Mouse (Mus musculus) midbrain, embryonic 10.5 days (tissue): ENCODE measurements around the gene Pik3cd. TPM values are rescaled to one million over a fixed set of nuclear protein-coding genes. Genes with fewer than 3 reads are reported as not detected.
A peak's percentile ranks its signal among the peaks of the same experiment; 100 is the strongest.
"Not testable (repeated sequence)": the region's sequence is repeated elsewhere in the genome, so short reads cannot be mapped to it uniquely, and the experiment has no call there.

Source experiments
- DNase-seq: peaks from one replicate; pipeline ENCODE4 v3.0.0-alpha.2; 2017; ENCODE audit warnings: low spot score
- H3K27ac ChIP-seq: fragments of 300-500 bp; sonication (generic); replicated peaks from 2 replicates; pipeline ENCODE4 v1.5.1; 2016; ENCODE audit warnings: mild to moderate bottlenecking
- H3K27me3 ChIP-seq: fragments of 300-500 bp; sonication (generic); 2 replicates; pipeline ENCODE4 v1.6.1; 2016; ENCODE audit warnings: low read depth, mild to moderate bottlenecking; ENCODE audit not compliant: poor library complexity, severe bottlenecking
- H3K36me3 ChIP-seq: fragments of 300-500 bp; sonication (generic); 2 replicates; pipeline ENCODE4 v1.6.1; 2016; ENCODE audit warnings: mild to moderate bottlenecking, moderate library complexity
- H3K4me1 ChIP-seq: fragments of 300-500 bp; sonication (generic); 2 replicates; pipeline ENCODE4 v1.6.1; 2016
- H3K4me3 ChIP-seq: fragments of 300-500 bp; sonication (generic); 2 replicates; pipeline ENCODE4 v1.5.1; 2016; ENCODE audit warnings: mild to moderate bottlenecking, moderate library complexity
- H3K9me3 ChIP-seq: fragments of 300-500 bp; sonication (generic); replicated peaks from 2 replicates; pipeline ENCODE4 v1.6.1; 2016; ENCODE audit warnings: mild to moderate bottlenecking
- WGBS: fragments of 180-500 bp; shearing (Covaris S2); methylation state at CpG from one replicate; pipeline ENCODE4 v1.1.7; 2016; 5-methylcytosine and 5-hydroxymethylcytosine counted together
- polyA plus RNA-seq: library from polyadenylated mRNA; unstranded; fragments of >200 nt; fragmentation: Nextera tagmentation; extraction: Ambion mirVana; gene quantifications from 2 replicates; pipeline ENCODE4 v1.2.1, GENCODE M21; 2016

Gene Pik3cd
- 7.9 and 11.2 TPM in 2 replicates for polyA plus RNA-seq

- H3K36me3 ChIP-seq, result no peaks in the 10 kb centered on the region
- H3K27ac ChIP-seq, result no peak within 1 kb of the TSS
- no peaks in the 10 kb centered on the region for H3K9me3 ChIP-seq
- no peak within 1 kb of the TSS for H3K4me3 ChIP-seq
- 74% methylated on average over 19 of the region's 19 CpGs for WGBS
- H3K27me3 ChIP-seq, result peaks cover 38% of the 10 kb centered on the region
- H3K4me1 ChIP-seq, result peaks cover 15% of the 10 kb centered on the region
- no peak for DNase-seq
Measured at GRCm38 (mm10) chr4:149702210-149702979, at the start of gene Pik3cd. Gene Pik3cd, minus strand, starts transcription at chr4:149702571.

GRCm38 (mm10) chr4:149750671-149751070 lies 48.3 kb upstream of the Pik3cd start:
- peaks cover 22% of the 10 kb centered on the region for H3K36me3 ChIP-seq
- DNase-seq, result peak; percentile 41
- peaks cover 23% of the 10 kb centered on the region for H3K27me3 ChIP-seq
- peaks cover 37% of the 10 kb centered on the region for H3K4me1 ChIP-seq
- WGBS, result 31% methylated on average over 5 of the region's 5 CpGs
- no peaks in the 10 kb centered on the region for H3K9me3 ChIP-seq
- no peak overlapping the region for H3K4me3 ChIP-seq
- H3K27ac ChIP-seq, result peak overlapping the region; percentile 1

GRCm38 (mm10) chr4:149749663-149750015 lies 47.3 kb upstream of the Pik3cd start:
- H3K4me1 ChIP-seq, result peaks cover 37% of the 10 kb centered on the region
- peaks cover 29% of the 10 kb centered on the region for H3K36me3 ChIP-seq
- peaks cover 23% of the 10 kb centered on the region for H3K27me3 ChIP-seq
- not testable (repeated sequence) for DNase-seq, H3K9me3 ChIP-seq, H3K27ac ChIP-seq, H3K4me3 ChIP-seq
- 93% methylated on average over 3 of the region's 3 CpGs for WGBS

- peaks cover 29% of the 10 kb centered on the region for H3K36me3 ChIP-seq
- H3K27ac ChIP-seq, result no peak overlapping the region
- DNase-seq, result no peak
- H3K4me1 ChIP-seq, result peaks cover 37% of the 10 kb centered on the region
- H3K4me3 ChIP-seq, result no peak overlapping the region
- H3K27me3 ChIP-seq, result peaks cover 18% of the 10 kb centered on the region
- WGBS, result 91% methylated on average over 18 of the region's 18 CpGs
- no peaks in the 10 kb centered on the region for H3K9me3 ChIP-seq
Measured at GRCm38 (mm10) chr4:149749003-149749662, 46.8 kb upstream of the Pik3cd start.

GRCm38 (mm10) chr4:149744119-149744518 lies 41.7 kb upstream of the Pik3cd start:
- no peaks in the 10 kb centered on the region for H3K27me3 ChIP-seq
- H3K27ac ChIP-seq, result no peak overlapping the region
- peaks cover 53% of the 10 kb centered on the region for H3K36me3 ChIP-seq
- no peaks in the 10 kb centered on the region for H3K9me3 ChIP-seq
- H3K4me1 ChIP-seq, result peaks cover 2% of the 10 kb centered on the region; the same call in 1 of the 2 replicates
- H3K4me3 ChIP-seq, result no peak overlapping the region
- 86% methylated on average over 7 of the region's 7 CpGs for WGBS
- DNase-seq, result no peak

GRCm38 (mm10) chr4:149742011-149742530 lies 39.7 kb upstream of the Pik3cd start:
- Histone ChIP-seq H3K27me3 (peaks cover 6% of the 10 kb centered on the region; the same call in 1 of the 2 replicates), H3K27ac (no peak overlapping the region), H3K36me3 (peaks cover 46% of the 10 kb centered on the region), H3K4me1 (peaks cover 10% of the 10 kb centered on the region), H3K4me3 (no peak overlapping the region), H3K9me3 (no peaks in the 10 kb centered on the region)
- whole genome bisulfite sequencing, result 95% methylated on average over 14 of the region's 14 CpGs
- DNase-seq, result no peak

- Histone ChIP-seq H3K36me3 (peaks cover 49% of the 10 kb centered on the region), H3K27me3 (peaks cover 6% of the 10 kb centered on the region; the same call in 1 of the 2 replicates), H3K9me3 (no peaks in the 10 kb centered on the region), H3K27ac (no peak overlapping the region), H3K4me3 (no peak overlapping the region), H3K4me1 (peaks cover 28% of the 10 kb centered on the region)
- WGBS, result 91% methylated on average over 7 of the region's 7 CpGs
- no peak for DNase-seq
Measured at GRCm38 (mm10) chr4:149740301-149740700, 37.9 kb upstream of the Pik3cd start.

- DNase-seq, result no peak
- Histone ChIP-seq H3K4me3 (no peak overlapping the region), H3K9me3 (no peaks in the 10 kb centered on the region), H3K27me3 (peaks cover 6% of the 10 kb centered on the region; the same call in 1 of the 2 replicates), H3K27ac (no peak overlapping the region), H3K4me1 (peaks cover 36% of the 10 kb centered on the region), H3K36me3 (peaks cover 46% of the 10 kb centered on the region)
- WGBS, result 83% methylated on average over 5 of the region's 5 CpGs
Measured at GRCm38 (mm10) chr4:149739478-149739877, 37.1 kb upstream of the Pik3cd start.

GRCm38 (mm10) chr4:149737383-149738324 lies 35.3 kb upstream of the Pik3cd start, which contains the start of gene Tmem201:
Gene Tmem201, minus strand, starts transcription at chr4:149738044.
- peaks cover 54% of the 10 kb centered on the region for H3K4me1 ChIP-seq

GRCm38 (mm10) chr4:149736581-149736980 lies 34.2 kb upstream of the Pik3cd start:
- Histone ChIP-seq H3K27ac (peak overlapping the region; percentile 96), H3K36me3 (peaks cover 35% of the 10 kb centered on the region), H3K27me3 (peaks cover 6% of the 10 kb centered on the region; the same call in 1 of the 2 replicates), H3K4me3 (peak overlapping the region; percentile 87), H3K9me3 (no peaks in the 10 kb centered on the region), H3K4me1 (peaks cover 64% of the 10 kb centered on the region)
- WGBS, result 56% methylated on average over 4 of the region's 4 CpGs
- no peak for DNase-seq

More at GRCm38 (mm10) chr4:149737383-149738324, 35.3 kb upstream of the Pik3cd start, which contains the start of gene Tmem201:
- peak; percentile 93 for DNase-seq
- Histone ChIP-seq H3K4me3 (peak within 1 kb of the TSS; percentile 87), H3K27me3 (peaks cover 6% of the 10 kb centered on the region; the same call in 1 of the 2 replicates), H3K36me3 (peaks cover 37% of the 10 kb centered on the region), H3K9me3 (no peaks in the 10 kb centered on the region), H3K27ac (peak within 1 kb of the TSS; percentile 96)
- WGBS, result under 1% methylated on average over 97 of the region's 97 CpGs

GRCm38 (mm10) chr4:149735624-149736250 lies 33.4 kb upstream of the Pik3cd start:
- Histone ChIP-seq H3K27ac (no peak overlapping the region), H3K4me3 (peak overlapping the region; percentile 87), H3K27me3 (peaks cover 6% of the 10 kb centered on the region; the same call in 1 of the 2 replicates), H3K36me3 (peaks cover 37% of the 10 kb centered on the region), H3K4me1 (peaks cover 70% of the 10 kb centered on the region), H3K9me3 (no peaks in the 10 kb centered on the region)
- DNase-seq, result no peak
- 86% methylated on average over 5 of the region's 5 CpGs for WGBS
